Mouse (Mus musculus) bone marrow macrophage, adult 2 months (primary cell): ENCODE data around the gene Ceacam19. TPM values are rescaled to one million over a fixed set of nuclear protein-coding genes. Genes with fewer than 3 reads are reported as not detected.
A peak's percentile ranks its signal among the peaks of the same experiment; 100 is the strongest.

ENCODE experiments used
- H3K27ac ChIP-seq: 2 replicates; pipeline ENCODE4 v1.5.1; 2012; ENCODE audit warnings: low read depth, low read length; ENCODE audit not compliant: insufficient read depth
- H3K4me1 ChIP-seq: 2 replicates; pipeline ENCODE4 v1.6.1; 2012; ENCODE audit warnings: low read length; ENCODE audit not compliant: control insufficient read depth, insufficient read depth
- H3K4me3 ChIP-seq: 2 replicates; pipeline ENCODE4 v1.5.1; 2012; ENCODE audit warnings: mild to moderate bottlenecking, low read length, moderate library complexity; ENCODE audit not compliant: insufficient read depth
- CTCF ChIP-seq: IDR thresholded peaks from 2 replicates; pipeline ENCODE4 v1.5.1; 2012; ENCODE audit warnings: low read depth, mild to moderate bottlenecking, low read length, moderate library complexity
- POLR2A ChIP-seq: IDR thresholded peaks from 2 replicates; pipeline ENCODE4 v1.6.1; 2012; ENCODE audit warnings: mild to moderate bottlenecking, low read depth, low read length, borderline replicate concordance
- polyA plus RNA-seq: library from polyadenylated mRNA; stranded (reverse); fragments of >200 nt; gene quantifications from 2 replicates; pipeline ENCODE4 v1.2.4, GENCODE M21; 2012; ENCODE audit not compliant: missing spikeins, insufficient read depth, insufficient read length

Gene Ceacam19
- polyA plus RNA-seq, 1 experiment, result 8.5 TPM

GRCm38 (mm10) chr7:19841686-19842413, 45.9 kb downstream of the Ceacam19 start:
- H3K4me1 ChIP-seq, result peaks cover 38% of the 10 kb centered on the region
- no peak for TF ChIP-seq POLR2A
- TF ChIP-seq CTCF, result no peak
- H3K27ac ChIP-seq, result peak overlapping the region; percentile 10; the same call in 1 of the 2 replicates
- no peak overlapping the region for H3K4me3 ChIP-seq

DNA sequence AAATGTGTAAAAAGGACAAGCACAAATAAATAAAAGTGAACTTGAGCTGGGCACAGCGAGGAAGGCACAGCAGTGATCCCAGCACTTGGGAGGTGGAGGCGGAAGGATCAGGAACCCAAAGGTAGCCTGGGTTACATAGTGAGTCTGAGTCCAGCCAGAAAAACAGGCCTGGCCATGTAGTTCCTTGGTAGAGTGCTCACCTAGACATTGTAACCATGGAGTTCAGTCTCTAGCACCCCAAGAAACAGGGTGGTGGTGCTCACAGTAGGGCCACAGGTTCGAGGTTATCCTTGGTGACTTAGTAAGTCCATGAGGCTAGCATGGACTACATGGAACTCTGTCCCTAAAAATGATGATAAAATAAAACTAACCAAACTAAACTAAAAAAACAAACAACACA, 46.8 kb downstream of the Ceacam19 start:
- no peak overlapping the region for H3K27ac ChIP-seq
- no peak for TF ChIP-seq POLR2A
- TF ChIP-seq CTCF, result no peak
- H3K4me1 ChIP-seq, result peaks cover 40% of the 10 kb centered on the region
- no peak overlapping the region for H3K4me3 ChIP-seq

DNA sequence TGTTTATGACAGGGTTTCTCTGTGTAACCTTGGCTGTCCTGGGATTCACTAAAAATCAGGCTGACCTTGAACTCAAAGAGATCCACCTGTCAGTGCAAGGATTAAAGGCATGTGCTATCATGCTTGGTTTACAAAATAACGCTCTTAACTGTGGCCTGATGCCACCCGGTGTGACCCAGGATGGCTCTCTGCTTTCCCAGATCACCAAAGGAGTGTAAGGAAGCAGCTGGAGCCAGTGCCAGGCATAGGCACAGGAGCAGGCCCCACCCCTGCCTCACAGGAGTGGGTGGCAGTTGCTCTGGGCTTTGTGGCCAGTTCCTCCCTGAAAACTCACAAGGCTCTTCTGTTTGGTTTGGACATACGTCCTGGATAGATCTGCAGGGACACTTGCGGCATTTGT, 47.4 kb downstream of the Ceacam19 start:
- TF ChIP-seq CTCF (no peak), POLR2A (no peak)
- Histone ChIP-seq H3K4me3 (no peak overlapping the region), H3K27ac (no peak overlapping the region), H3K4me1 (peaks cover 40% of the 10 kb centered on the region)

DNA sequence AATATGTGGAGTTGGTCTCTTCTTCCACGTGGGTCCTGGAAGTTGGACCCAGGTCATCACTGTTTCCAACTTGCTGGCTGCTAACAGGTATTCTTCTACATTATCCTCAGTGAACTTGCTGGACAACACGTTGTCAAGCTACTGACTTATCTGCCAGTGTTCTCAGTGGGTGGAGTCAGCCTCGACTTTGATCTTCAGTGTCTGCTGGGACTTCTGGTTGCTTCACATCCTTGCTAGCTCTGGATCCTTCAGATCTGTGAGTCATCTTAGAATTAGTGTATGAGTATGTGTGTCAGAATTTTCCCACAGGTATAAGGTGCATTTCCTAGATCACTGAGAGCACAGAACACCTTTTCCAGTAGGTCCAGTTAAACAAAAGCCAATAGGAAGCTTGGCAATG, 50.9 kb downstream of the Ceacam19 start:
- Histone ChIP-seq H3K27ac (no peak overlapping the region), H3K4me3 (no peak overlapping the region), H3K4me1 (peaks cover 32% of the 10 kb centered on the region)
- no peak for TF ChIP-seq POLR2A
- TF ChIP-seq CTCF, result no peak

DNA sequence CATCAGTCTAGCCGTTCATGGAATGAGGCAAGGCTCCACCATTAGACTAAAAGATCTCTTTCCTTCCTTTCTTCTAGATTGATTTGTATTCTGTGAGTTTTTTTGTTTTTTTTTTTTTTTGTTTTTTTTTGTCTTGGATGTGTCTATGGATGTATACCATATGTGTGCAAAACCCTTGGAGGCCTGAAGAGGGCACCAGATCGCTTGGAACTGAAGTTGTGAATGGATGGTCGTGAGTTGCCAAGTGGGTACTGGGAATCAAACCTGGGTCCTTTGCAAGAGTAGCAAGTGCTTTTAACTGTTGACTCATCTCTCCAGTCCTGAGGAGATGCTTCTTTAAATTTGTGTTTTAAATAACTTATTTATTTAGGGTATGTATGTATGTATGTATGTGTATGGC, 53.7 kb downstream of the Ceacam19 start:
- H3K27ac ChIP-seq, result no peak overlapping the region
- H3K4me3 ChIP-seq, result no peak overlapping the region
- TF ChIP-seq CTCF, result no peak
- TF ChIP-seq POLR2A, result no peak
- H3K4me1 ChIP-seq, result peaks cover 33% of the 10 kb centered on the region

- Histone ChIP-seq H3K4me1 (peaks cover 34% of the 10 kb centered on the region), H3K4me3 (peak overlapping the region; percentile 23), H3K27ac (peak overlapping the region; percentile 91)
- TF ChIP-seq CTCF, result no peak
- no peak for TF ChIP-seq POLR2A
These were observed 55.9 kb downstream of the Ceacam19 start for GRCm38 (mm10) chr7:19831837-19832236.

- peak; percentile 89 for TF ChIP-seq POLR2A
- TF ChIP-seq CTCF, result no peak
- Histone ChIP-seq H3K27ac (peak overlapping the region; percentile 91), H3K4me3 (peak overlapping the region; percentile 27), H3K4me1 (peaks cover 36% of the 10 kb centered on the region)
These were observed 57.0 kb downstream of the Ceacam19 start for GRCm38 (mm10) chr7:19830682-19831156.

- peaks cover 42% of the 10 kb centered on the region for H3K4me1 ChIP-seq
- no peak overlapping the region for H3K4me3 ChIP-seq
- no peak for TF ChIP-seq CTCF
- TF ChIP-seq POLR2A, result no peak
- peak overlapping the region; percentile 78; the same call in 1 of the 2 replicates for H3K27ac ChIP-seq
These were observed 58.1 kb downstream of the Ceacam19 start for GRCm38 (mm10) chr7:19829694-19830093.

- Histone ChIP-seq H3K4me3 (no peak overlapping the region), H3K4me1 (peaks cover 46% of the 10 kb centered on the region), H3K27ac (no peak overlapping the region)
- TF ChIP-seq POLR2A (no peak), CTCF (no peak)
These were observed 61.0 kb downstream of the Ceacam19 start for GRCm38 (mm10) chr7:19826756-19827155.

Other genes starting within 250 kb of the Ceacam19 start
- gene Clptm1, start 222.9 kb downstream of the Ceacam19 start, polyA plus RNA-seq, result 81.9 and 95.3 TPM in 2 replicates
- 56.2 and 70.4 TPM in 2 replicates for gene Apoc2, start 210.0 kb downstream of the Ceacam19 start, polyA plus RNA-seq
- not detected in 2 replicates for gene Gm44805, start 206.5 kb downstream of the Ceacam19 start, polyA plus RNA-seq
- not detected in 2 replicates for gene Apoc4, start 206.5 kb downstream of the Ceacam19 start, polyA plus RNA-seq
- gene Apoc1, start 195.3 kb downstream of the Ceacam19 start, polyA plus RNA-seq, result not detected in 2 replicates
- gene Apoe, start 188.8 kb downstream of the Ceacam19 start, polyA plus RNA-seq, result 16,287 and 16,533 TPM in 2 replicates
- 23.8 and 25.2 TPM in 2 replicates for gene Tomm40, start 172.5 kb downstream of the Ceacam19 start, polyA plus RNA-seq
- 12.7 and 12.9 TPM in 2 replicates for gene Nectin2, start 137.5 kb downstream of the Ceacam19 start, polyA plus RNA-seq
- 0.52 and 2.6 TPM in 2 replicates for gene Bcam, start 116.9 kb downstream of the Ceacam19 start, polyA plus RNA-seq
- gene Cblc, start 91.2 kb downstream of the Ceacam19 start, polyA plus RNA-seq, result not detected in 2 replicates
- gene Bcl3, start 65.2 kb downstream of the Ceacam19 start, polyA plus RNA-seq, result 60.7 and 72.2 TPM in 2 replicates
- not detected in 2 replicates for gene Gm19345, start 36.0 kb downstream of the Ceacam19 start, polyA plus RNA-seq
- 1.6 and 3.5 TPM in 2 replicates for gene Ceacam16, start 26.7 kb downstream of the Ceacam19 start, polyA plus RNA-seq
- gene Pvr, start 33.2 kb upstream of the Ceacam19 start, polyA plus RNA-seq, result 13.0 and 16.9 TPM in 2 replicates
- gene Igsf23, start 62.8 kb upstream of the Ceacam19 start, polyA plus RNA-seq, result not detected in 2 replicates
- not detected in 2 replicates for gene Ceacam20, start 77.4 kb upstream of the Ceacam19 start, polyA plus RNA-seq
- gene Nlrp9b, start 103.5 kb upstream of the Ceacam19 start, polyA plus RNA-seq, result not detected in 2 replicates
- gene Vmn1r91, start 211.7 kb upstream of the Ceacam19 start, polyA plus RNA-seq, result not detected in 2 replicates
- gene Gm16442, start 234.6 kb upstream of the Ceacam19 start, polyA plus RNA-seq, result not detected in 2 replicates